15 mouse cellular contexts compared by ENCODE assay signal in the genomic region with DNA sequence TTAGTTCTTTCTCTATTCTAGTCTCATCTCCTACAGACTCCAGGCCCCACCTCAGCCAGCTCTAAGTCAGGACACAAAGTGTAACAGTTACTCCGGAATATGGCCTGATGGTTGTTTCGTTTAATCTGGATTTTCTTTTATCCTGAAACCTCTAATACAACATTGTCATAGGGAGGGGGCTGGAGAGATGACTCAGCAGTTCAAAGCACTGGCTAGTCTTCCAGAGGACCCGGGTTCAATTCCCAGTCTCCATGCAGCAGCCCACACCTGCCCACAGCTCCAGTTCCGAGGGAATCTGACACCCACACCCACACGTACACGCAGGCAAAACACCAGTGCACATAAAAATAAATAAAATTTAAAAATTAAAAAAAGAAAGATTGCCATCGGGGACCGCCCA. TPM values are rescaled to one million over a fixed set of nuclear protein-coding genes. Genes with fewer than 3 reads are reported as not detected.
A peak's percentile ranks its signal among the peaks of the same experiment; 100 is the strongest.
DNase-seq lines count a peak whose midpoint lies in the region; ATAC-seq and TF ChIP-seq lines count a peak whose summit lies in the region.
"Had no signal": no experiment of that assay in that cellular context is flagged by ENCODE, and none has a peak within 500 bp of the region (broad histone marks: within the 10 kb centered on the region; RNA-seq: fewer than 3 reads in every experiment).

No protein-coding gene starts in this region.

- in situ Hi-C loops in ES-E14 (cut with MboI; ENCODE audit: low sequenced_read_pairs in 2 of 2, unreplicated experiment in 2 of 2), result loop anchor here in 1 of 2 experiments (25.0 kb wide), 1 partner anchor 398 kb away; no protein-coding TSS in a partner anchor

- peaks cover 74% of the 10 kb centered on the region for H3K4me1 ChIP-seq in hindbrain, embryonic 10.5 days (replicated peaks)
- H3K4me1 ChIP-seq in hindbrain, embryonic 11.5 days (replicated peaks; ENCODE audit: control insufficient read depth, insufficient read depth, low read length), result peaks cover 23% of the 10 kb centered on the region
- H3K4me1 ChIP-seq in ES-E14 (ENCODE audit: control insufficient read depth in 2 of 2, insufficient read depth in 2 of 2, low read length in 2 of 2, poor library complexity in 1 of 2), result peaks cover 18 to 27% of the 10 kb centered on the region in 2 experiments
- H3K4me1 ChIP-seq in embryonic facial prominence, embryonic 14.5 days (ENCODE audit: control insufficient read depth, insufficient read depth, low read length), result peaks cover 31% of the 10 kb centered on the region
- H3K4me1 ChIP-seq in midbrain, embryonic 15.5 days, result peaks cover 57% of the 10 kb centered on the region

- DNase-seq in hindbrain, embryonic 10.5 days (ENCODE audit: low spot score), result no peak
- no peak for DNase-seq in hindbrain, embryonic 11.5 days (ENCODE audit: low spot score)
- no peak for DNase-seq in ES-E14 (ENCODE audit: low read depth, low spot score)
- DNase-seq in embryonic facial prominence, embryonic 14.5 days (ENCODE audit: low spot score), result no peak
- no peak for DNase-seq in spleen, postnatal 36 days (ENCODE audit: low spot score in 2 of 2)
- DNase-seq in left cerebral cortex, postnatal 10 days (ENCODE audit: extremely low spot score in 1 of 2, low spot score in 2 of 2), result no peak
- no peak for DNase-seq in adrenal gland, adult 2 months
- DNase-seq: adrenal gland, postnatal 10 days; layer of hippocampus, postnatal 36 days; liver, embryonic 13.5 days; thymus, postnatal 36 days had no signal

- H3K9me3 ChIP-seq in hindbrain, embryonic 10.5 days, result no peaks in the 10 kb centered on the region
- H3K9me3 ChIP-seq in hindbrain, embryonic 11.5 days (ENCODE audit: control insufficient read depth, low read length), result no peaks in the 10 kb centered on the region
- no peaks in the 10 kb centered on the region for H3K9me3 ChIP-seq in ES-E14 (ENCODE audit: control insufficient read depth, insufficient read depth, low read depth, low read length)
- no peaks in the 10 kb centered on the region for H3K9me3 ChIP-seq in embryonic facial prominence, embryonic 14.5 days (ENCODE audit: control insufficient read depth, low read length)
- no peaks in the 10 kb centered on the region for H3K9me3 ChIP-seq in midbrain, embryonic 15.5 days
- H3K9me3 ChIP-seq: forebrain, embryonic 15.5 days; liver, embryonic 13.5 days had no signal

- intact Hi-C loops in left cerebral cortex, postnatal 10 days (cut with DNase I), result loop anchor here (5.0 kb wide), 3 partner anchors 113 to 378 kb away; no protein-coding TSS in a partner anchor

- no peak for ATAC-seq in hindbrain, embryonic 11.5 days (ENCODE audit: low FRiP score)
- ATAC-seq in embryonic facial prominence, embryonic 14.5 days (ENCODE audit: low read depth), result no peak
- no peak for ATAC-seq in midbrain, embryonic 15.5 days (replicated peaks)
- ATAC-seq: forebrain, embryonic 15.5 days; Patski had no signal

- H3K9ac ChIP-seq in hindbrain, embryonic 11.5 days (ENCODE audit: low read depth, low read length), result no peak overlapping the region
- peak overlapping the region; percentile 22; the same call in 1 of the 2 replicates for H3K9ac ChIP-seq in ES-E14 (ENCODE audit: insufficient read depth, low read depth, low read length, poor library complexity, severe bottlenecking)
- H3K9ac ChIP-seq in embryonic facial prominence, embryonic 14.5 days (ENCODE audit: low read depth, low read length), result no peak overlapping the region
- no peak overlapping the region for H3K9ac ChIP-seq in midbrain, embryonic 15.5 days
- H3K9ac ChIP-seq: liver, embryonic 13.5 days had no signal

- peak overlapping the region; percentile 91 for H3K27ac ChIP-seq in hindbrain, embryonic 10.5 days
- no peak overlapping the region for H3K27ac ChIP-seq in hindbrain, embryonic 11.5 days (ENCODE audit: low read depth, low read length)
- H3K27ac ChIP-seq in ES-E14 (ENCODE audit: insufficient read depth, low read depth, low read length, poor library complexity, severe bottlenecking), result peak overlapping the region; percentile 80; the same call in 1 of the 2 replicates
- peak overlapping the region; percentile 95 for H3K27ac ChIP-seq in embryonic facial prominence, embryonic 14.5 days (replicated peaks; ENCODE audit: low read depth, low read length)
- H3K27ac ChIP-seq in midbrain, embryonic 15.5 days, result 0 out of 2 replicates have a peak overlapping the region, but pooled peaks have one; percentile 76
- H3K27ac ChIP-seq: liver, embryonic 13.5 days had no signal

- no peaks in the 10 kb centered on the region for H3K36me3 ChIP-seq in hindbrain, embryonic 10.5 days
- no peaks in the 10 kb centered on the region for H3K36me3 ChIP-seq in hindbrain, embryonic 11.5 days (ENCODE audit: control insufficient read depth, insufficient read depth, low read length)
- H3K36me3 ChIP-seq in ES-E14 (ENCODE audit: control insufficient read depth, insufficient read depth, low read length, poor library complexity, severe bottlenecking), result no peaks in the 10 kb centered on the region
- no peaks in the 10 kb centered on the region for H3K36me3 ChIP-seq in embryonic facial prominence, embryonic 14.5 days (ENCODE audit: control insufficient read depth, insufficient read depth, low read length)
- H3K36me3 ChIP-seq in midbrain, embryonic 15.5 days (replicated peaks), result no peaks in the 10 kb centered on the region
- H3K36me3 ChIP-seq: forebrain, embryonic 15.5 days; liver, embryonic 13.5 days had no signal

- H3K4me2 ChIP-seq in hindbrain, embryonic 11.5 days (replicated peaks; ENCODE audit: low read depth, low read length), result no peak overlapping the region
- no peak overlapping the region for H3K4me2 ChIP-seq in embryonic facial prominence, embryonic 14.5 days (ENCODE audit: low read depth, low read length)
- no peak overlapping the region for H3K4me2 ChIP-seq in midbrain, embryonic 15.5 days
- H3K4me2 ChIP-seq: liver, embryonic 13.5 days had no signal

- WGBS in hindbrain, embryonic 10.5 days, result 89% methylated on average over 8 of the region's 8 CpGs
- 91% methylated on average over 8 of the region's 8 CpGs for WGBS in hindbrain, embryonic 11.5 days
- WGBS in embryonic facial prominence, embryonic 14.5 days, result 82% methylated on average over 8 of the region's 8 CpGs
- 90% methylated on average over 8 of the region's 8 CpGs for WGBS in midbrain, embryonic 15.5 days

- H3K27me3 ChIP-seq in hindbrain, embryonic 10.5 days (ENCODE audit: insufficient read depth, poor library complexity, severe bottlenecking), result no peaks in the 10 kb centered on the region
- no peaks in the 10 kb centered on the region for H3K27me3 ChIP-seq in hindbrain, embryonic 11.5 days (ENCODE audit: control insufficient read depth, insufficient read depth, low read length)
- H3K27me3 ChIP-seq in embryonic facial prominence, embryonic 14.5 days (replicated peaks; ENCODE audit: control insufficient read depth, insufficient read depth, low read length), result no peaks in the 10 kb centered on the region
- H3K27me3 ChIP-seq in midbrain, embryonic 15.5 days (replicated peaks), result no peaks in the 10 kb centered on the region
- H3K27me3 ChIP-seq: forebrain, embryonic 15.5 days; Patski had no signal

- no peak overlapping the region for H3K4me3 ChIP-seq in hindbrain, embryonic 10.5 days
- no peak overlapping the region for H3K4me3 ChIP-seq in hindbrain, embryonic 11.5 days (ENCODE audit: low read depth, low read length)
- no peak overlapping the region for H3K4me3 ChIP-seq in ES-E14 (ENCODE audit: insufficient read depth in 1 of 2, low read depth in 1 of 2, low read length in 2 of 2, poor library complexity in 1 of 2, severe bottlenecking in 1 of 2)
- H3K4me3 ChIP-seq in embryonic facial prominence, embryonic 14.5 days (ENCODE audit: low read depth, low read length), result no peak overlapping the region
- H3K4me3 ChIP-seq in midbrain, embryonic 15.5 days, result no peak overlapping the region
- H3K4me3 ChIP-seq: forebrain, embryonic 15.5 days; liver, embryonic 13.5 days had no signal

TF ChIP-seq in ES-E14, 5 proteins besides CTCF, POLR2A, EP300 and RAD21 (continues in another document):
- TF ChIP-seq MAFK (IDR thresholded peaks at IDR 0.05; ENCODE audit: insufficient read depth, low read depth, low read length) (peak; percentile 88), HCFC1 (IDR thresholded peaks at IDR 0.05; ENCODE audit: borderline replicate concordance, insufficient read depth, low read length) (no peak), ZC3H11A (IDR thresholded peaks at IDR 0.05; ENCODE audit: borderline replicate concordance, low read depth, low read length) (no peak)

RNA-seq across cellular contexts. Expression of a gene that starts 39.0 kb away (rescaled TPM):
- not detected in 2 replicates for polyA plus RNA-seq in hindbrain, embryonic 10.5 days (2016; fragmentation: Nextera tagmentation; extraction: Ambion mirVana)
- not detected in 2 replicates for polyA plus RNA-seq in hindbrain, embryonic 11.5 days (2014; fragmentation: Nextera tagmentation; extraction: Ambion mirVana)
- total RNA-seq in ES-E14 (2012; rRNA removed), result 0.11 and 0.27 TPM in 2 replicates
- 0.43 TPM in 1 of 2 replicates, not detected in the other for polyA plus RNA-seq in embryonic facial prominence, embryonic 14.5 days (2014; fragmentation: Nextera tagmentation; extraction: Ambion mirVana)
- not detected in 2 replicates for polyA plus RNA-seq in midbrain, embryonic 15.5 days (2015; fragmentation: Nextera tagmentation; extraction: Ambion mirVana)
- under 1 TPM; 0.49 to 0.71 TPM for total RNA-seq in left cerebral cortex, postnatal 10 days (2021)
- under 1 TPM in 1 of 2 experiments, not detected in 1; 0.21 TPM for total RNA-seq in adrenal gland, adult 2 months (2021)
- 0.07 TPM in 1 of 2 replicates, not detected in the other for polyA plus RNA-seq in adrenal gland, adult 2 months (2012; rRNA removed)
- total RNA-seq: heart, postnatal 25 days had no signal
- polyA plus RNA-seq: forebrain, embryonic 15.5 days; Patski had no signal

RNA-seq across cellular contexts. Expression of a gene that starts 51.0 kb away (rescaled TPM):
- polyA plus RNA-seq in hindbrain, embryonic 10.5 days (2016; fragmentation: Nextera tagmentation; extraction: Ambion mirVana), result 0.04 TPM in 1 of 2 replicates, not detected in the other
- polyA plus RNA-seq in hindbrain, embryonic 11.5 days (2014; fragmentation: Nextera tagmentation; extraction: Ambion mirVana), result 0.03 and 0.06 TPM in 2 replicates
- not detected in 2 replicates for total RNA-seq in ES-E14 (2012; rRNA removed)
- 0.31 TPM in 1 of 2 replicates, not detected in the other for polyA plus RNA-seq in embryonic facial prominence, embryonic 14.5 days (2014; fragmentation: Nextera tagmentation; extraction: Ambion mirVana)
- 0.14 and 0.15 TPM in 2 replicates for polyA plus RNA-seq in midbrain, embryonic 15.5 days (2015; fragmentation: Nextera tagmentation; extraction: Ambion mirVana)
- under 1 TPM; 0.55 to 0.81 TPM for total RNA-seq in left cerebral cortex, postnatal 10 days (2021)
- 1 to 10 TPM in 1 of 2 experiments, under 1 TPM in 1; 0.78 to 1.2 TPM for total RNA-seq in adrenal gland, adult 2 months (2021)
- 1.9 and 3.0 TPM in 2 replicates for polyA plus RNA-seq in adrenal gland, adult 2 months (2012; rRNA removed)
- total RNA-seq: layer of hippocampus, postnatal 36 days had no signal

RNA-seq across cellular contexts. Expression of a gene that starts 53.1 kb away (rescaled TPM):
- 50.6 and 77.8 TPM in 2 replicates for polyA plus RNA-seq in hindbrain, embryonic 10.5 days (2016; fragmentation: Nextera tagmentation; extraction: Ambion mirVana)
- 115 and 142 TPM in 2 replicates for polyA plus RNA-seq in hindbrain, embryonic 11.5 days (2014; fragmentation: Nextera tagmentation; extraction: Ambion mirVana)
- total RNA-seq in ES-E14 (2012; rRNA removed), result 55.3 and 56.4 TPM in 2 replicates
- polyA plus RNA-seq in embryonic facial prominence, embryonic 14.5 days (2014; fragmentation: Nextera tagmentation; extraction: Ambion mirVana), result 97.4 and 107 TPM in 2 replicates
- 181 and 185 TPM in 2 replicates for polyA plus RNA-seq in midbrain, embryonic 15.5 days (2015; fragmentation: Nextera tagmentation; extraction: Ambion mirVana)
- 100 to 1,000 TPM; 262 to 269 TPM for total RNA-seq in left cerebral cortex, postnatal 10 days (2021)
- total RNA-seq in adrenal gland, adult 2 months (2021), result 10 to 100 TPM; 56.1 to 68.7 TPM
- 53.8 and 74.8 TPM in 2 replicates for polyA plus RNA-seq in adrenal gland, adult 2 months (2012; rRNA removed)
